Mouse (Mus musculus) lung, embryonic 14.5 days (tissue): Measurements from ENCODE around the gene E2f3. TPM values are rescaled to one million over a fixed set of nuclear protein-coding genes. Genes with fewer than 3 reads are reported as not detected.

ENCODE experiments used
- ATAC-seq: fragments of 200-750 bp; cut with Nextera tagmentation; 2 replicates; pipeline ENCODE4 v1.8.0; 2017; ENCODE audit warnings: mild to moderate bottlenecking, moderate TSS enrichment, moderate library complexity; ENCODE audit not compliant: insufficient read depth
- DNase-seq: peaks from one replicate; pipeline ENCODE4 v3.0.0-alpha.2; 2015
- H3K27ac ChIP-seq: fragments of 300-500 bp; sonication (generic); 2 replicates; pipeline ENCODE4 v1.5.1; 2014; ENCODE audit warnings: low read depth, mild to moderate bottlenecking, moderate library complexity
- H3K27me3 ChIP-seq: fragments of 300-500 bp; sonication (generic); 2 replicates; pipeline ENCODE4 v1.6.1; 2014; ENCODE audit warnings: low read length, control low read depth; ENCODE audit not compliant: insufficient read depth
- H3K36me3 ChIP-seq: fragments of 300-500 bp; sonication (generic); 2 replicates; pipeline ENCODE4 v1.6.1; 2014; ENCODE audit warnings: control low read depth; ENCODE audit not compliant: insufficient read depth
- H3K4me1 ChIP-seq: fragments of 300-500 bp; sonication (generic); 2 replicates; pipeline ENCODE4 v1.6.1; 2014; ENCODE audit warnings: antibody characterized with exemption, control low read depth; ENCODE audit not compliant: insufficient read depth
- H3K4me2 ChIP-seq: fragments of 300-500 bp; sonication (generic); 2 replicates; pipeline ENCODE4 v1.6.1; 2014; ENCODE audit warnings: mild to moderate bottlenecking
- H3K4me3 ChIP-seq: fragments of 300-500 bp; sonication (generic); 2 replicates; pipeline ENCODE4 v1.5.1; 2014; ENCODE audit warnings: low read depth, low read length
- H3K9ac ChIP-seq: fragments of 300-500 bp; sonication (generic); 2 replicates; pipeline ENCODE4 v1.6.1; 2014
- H3K9me3 ChIP-seq: fragments of 300-500 bp; sonication (generic); 2 replicates; pipeline ENCODE4 v1.6.1; 2016; ENCODE audit warnings: low read depth, low read length, control low read depth
- CTCF ChIP-seq: IDR thresholded peaks from 2 replicates; pipeline ENCODE4 v1.5.1; 2016; ENCODE audit warnings: antibody characterized with exemption, low read depth
- WGBS: fragments of 180-500 bp; shearing (Covaris S2); extraction: QIAGEN DNeasy Blood & Tissue Kit; methylation state at CpG from one replicate; pipeline ENCODE4 v1.1.7; 2014; 5-methylcytosine and 5-hydroxymethylcytosine counted together
- polyA plus RNA-seq: library from polyadenylated mRNA; unstranded; fragments of >200 nt; fragmentation: Nextera tagmentation; extraction: Ambion mirVana; gene quantifications from 2 replicates; pipeline ENCODE4 v1.2.1, GENCODE M21; 2014

Gene E2f3
- polyA plus RNA-seq, 1 experiment from 2014 or later, result 18.3 TPM

- no peaks in the 10 kb centered on the region for H3K4me1 ChIP-seq
- no peaks in the 10 kb centered on the region for H3K9me3 ChIP-seq
- no peak overlapping the region for H3K27ac ChIP-seq
- H3K36me3 ChIP-seq, result no peaks in the 10 kb centered on the region
- no peak for TF ChIP-seq CTCF
- H3K4me2 ChIP-seq, result no peak overlapping the region
- no peak for DNase-seq
- no peak for ATAC-seq
- no peak overlapping the region for H3K4me3 ChIP-seq
- no peak overlapping the region for H3K9ac ChIP-seq
- 77% methylated on average over 8 of the region's 8 CpGs for WGBS
- no peaks in the 10 kb centered on the region for H3K27me3 ChIP-seq
Measured at GRCm38 (mm10) chr13:30014576-30014975, 28.7 kb upstream of the E2f3 start.

- Histone ChIP-seq H3K4me1 (no peaks in the 10 kb centered on the region), H3K9me3 (no peaks in the 10 kb centered on the region), H3K27me3 (no peaks in the 10 kb centered on the region), H3K4me3 (no peak overlapping the region), H3K9ac (no peak overlapping the region), H3K4me2 (no peak overlapping the region), H3K27ac (no peak overlapping the region), H3K36me3 (no peaks in the 10 kb centered on the region)
- no peak for DNase-seq
- no peak for ATAC-seq
- no peak for TF ChIP-seq CTCF
- WGBS, result 82% methylated on average over 6 of the region's 6 CpGs
Measured at GRCm38 (mm10) chr13:30012226-30012625, 26.4 kb upstream of the E2f3 start.

GRCm38 (mm10) chr13:30008738-30009137, 22.9 kb upstream of the E2f3 start:
- H3K9me3 ChIP-seq, result no peaks in the 10 kb centered on the region
- no peaks in the 10 kb centered on the region for H3K27me3 ChIP-seq
- no peaks in the 10 kb centered on the region for H3K36me3 ChIP-seq
- WGBS, result 69% methylated on average over 3 of the region's 3 CpGs
- DNase-seq (no peak), ATAC-seq (no peak)
- no peak overlapping the region for H3K4me3 ChIP-seq
- H3K4me2 ChIP-seq, result no peak overlapping the region
- no peak for TF ChIP-seq CTCF
- no peak overlapping the region for H3K27ac ChIP-seq
- H3K9ac ChIP-seq, result no peak overlapping the region
- H3K4me1 ChIP-seq, result no peaks in the 10 kb centered on the region

- DNase-seq (peak; percentile 86), ATAC-seq (peak; percentile 71; the same call in 1 of the 2 replicates)
- H3K4me2 ChIP-seq, result no peak overlapping the region
- H3K4me1 ChIP-seq, result peaks cover 3% of the 10 kb centered on the region; the same call in 1 of the 2 replicates
- H3K9me3 ChIP-seq, result no peaks in the 10 kb centered on the region
- H3K27ac ChIP-seq, result no peak overlapping the region
- H3K4me3 ChIP-seq, result no peak overlapping the region
- TF ChIP-seq CTCF, result no peak
- H3K9ac ChIP-seq, result no peak overlapping the region
- H3K27me3 ChIP-seq, result no peaks in the 10 kb centered on the region
- WGBS, result 47% methylated on average over 3 of the region's 3 CpGs
- no peaks in the 10 kb centered on the region for H3K36me3 ChIP-seq
Measured at GRCm38 (mm10) chr13:30005422-30005821, 19.6 kb upstream of the E2f3 start.

GRCm38 (mm10) chr13:30004849-30005248, 19.0 kb upstream of the E2f3 start:
- H3K27me3 ChIP-seq, result no peaks in the 10 kb centered on the region
- WGBS, result 82% methylated on average over 5 of the region's 5 CpGs
- DNase-seq, result no peak
- H3K9me3 ChIP-seq, result no peaks in the 10 kb centered on the region
- no peak overlapping the region for H3K4me2 ChIP-seq
- no peak overlapping the region for H3K27ac ChIP-seq
- H3K4me3 ChIP-seq, result no peak overlapping the region
- ATAC-seq, result no peak
- H3K36me3 ChIP-seq, result no peaks in the 10 kb centered on the region
- peaks cover 3% of the 10 kb centered on the region; the same call in 1 of the 2 replicates for H3K4me1 ChIP-seq
- H3K9ac ChIP-seq, result no peak overlapping the region
- no peak for TF ChIP-seq CTCF

GRCm38 (mm10) chr13:30003169-30003568, 17.3 kb upstream of the E2f3 start:
- WGBS, result 53% methylated on average over 11 of the region's 11 CpGs
- Histone ChIP-seq H3K9me3 (no peaks in the 10 kb centered on the region), H3K4me1 (peaks cover 3% of the 10 kb centered on the region; the same call in 1 of the 2 replicates), H3K27me3 (no peaks in the 10 kb centered on the region), H3K9ac (no peak overlapping the region), H3K4me2 (no peak overlapping the region), H3K27ac (no peak overlapping the region), H3K4me3 (no peak overlapping the region), H3K36me3 (no peaks in the 10 kb centered on the region)
- no peak for TF ChIP-seq CTCF
- ATAC-seq, result no peak
- DNase-seq, result no peak

- Histone ChIP-seq H3K4me2 (no peak overlapping the region), H3K27ac (no peak overlapping the region), H3K27me3 (no peaks in the 10 kb centered on the region), H3K36me3 (no peaks in the 10 kb centered on the region), H3K4me1 (peaks cover 3% of the 10 kb centered on the region; the same call in 1 of the 2 replicates), H3K9me3 (no peaks in the 10 kb centered on the region), H3K4me3 (no peak overlapping the region), H3K9ac (no peak overlapping the region)
- ATAC-seq (0 out of 2 replicates have a peak, but pooled peaks have one; percentile 35), DNase-seq (peak; percentile 44)
- TF ChIP-seq CTCF, result no peak
- 26% methylated on average over 5 of the region's 5 CpGs for WGBS
Measured at GRCm38 (mm10) chr13:30001041-30001440, 15.2 kb upstream of the E2f3 start.

GRCm38 (mm10) chr13:29987956-29988355, 2.1 kb upstream of the E2f3 start:
- H3K4me2 ChIP-seq, result no peak overlapping the region
- DNase-seq (no peak), ATAC-seq (no peak)
- no peak overlapping the region for H3K4me3 ChIP-seq
- no peaks in the 10 kb centered on the region for H3K36me3 ChIP-seq
- 82% methylated on average over 6 of the region's 6 CpGs for WGBS
- no peaks in the 10 kb centered on the region for H3K4me1 ChIP-seq
- no peak for TF ChIP-seq CTCF
- H3K9me3 ChIP-seq, result no peaks in the 10 kb centered on the region
- H3K9ac ChIP-seq, result no peak overlapping the region
- no peaks in the 10 kb centered on the region for H3K27me3 ChIP-seq
- no peak overlapping the region for H3K27ac ChIP-seq
